Mouse (Mus musculus): Measurements from ENCODE around the gene Dazap1. TPM values are rescaled to one million over a fixed set of nuclear protein-coding genes. Genes with fewer than 3 reads are reported as not detected.

Gene Dazap1
- total and polyA plus RNA-seq, 2 experiments from 2014 or later, result 34.5 to 109 TPM

DNA sequence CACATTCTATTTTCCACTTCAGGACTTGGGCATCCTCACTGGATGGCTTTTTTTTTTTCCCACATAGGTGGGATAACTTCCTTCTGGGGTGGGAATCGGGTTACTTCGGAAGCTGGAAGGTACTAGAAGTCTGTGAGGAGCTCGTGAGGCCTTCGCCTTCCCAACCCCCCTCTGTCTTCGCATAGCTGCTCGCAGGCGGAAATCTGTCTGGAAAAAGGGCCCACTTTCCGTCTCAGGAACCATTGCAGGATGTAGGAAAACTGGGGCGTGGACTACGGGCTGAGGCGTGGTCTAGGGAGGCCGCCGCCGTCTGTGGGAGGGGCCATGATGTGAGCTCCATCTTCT lies 35.2 kb upstream of the Dazap1 start:
- H3K27ac ChIP-seq (ENCODE audit: low read depth, low read length), result peak overlapping the region; percentile 92
- no peaks in the 10 kb centered on the region for H3K27me3 ChIP-seq (ENCODE audit: insufficient read depth, low read length)
- H3K4me3 ChIP-seq (ENCODE audit: low read depth, low read length), result peak overlapping the region; percentile 61
- peak overlapping the region; percentile 90 for H3K4me2 ChIP-seq (ENCODE audit: low read depth, low read length, poor library complexity, severe bottlenecking)
- under 1% methylated on average over 14 of the region's 14 CpGs for WGBS
- H3K36me3 ChIP-seq (ENCODE audit: insufficient read depth, low read length), result peaks cover 7% of the 10 kb centered on the region
- DNase-seq (ENCODE audit: low spot score), result no peak
- H3K9ac ChIP-seq (replicated peaks; ENCODE audit: low read length, poor library complexity, severe bottlenecking), result 0 out of 2 replicates have a peak overlapping the region, but pooled peaks have one; percentile 79
- H3K4me1 ChIP-seq (ENCODE audit: insufficient read depth, low read length), result peaks cover 15% of the 10 kb centered on the region
- H3K9me3 ChIP-seq (ENCODE audit: low read length), result no peaks in the 10 kb centered on the region
- no peak for TF ChIP-seq CTCF (IDR thresholded peaks at IDR 0.05)
- ATAC-seq (ENCODE audit: low FRiP score), result no peak

DNA sequence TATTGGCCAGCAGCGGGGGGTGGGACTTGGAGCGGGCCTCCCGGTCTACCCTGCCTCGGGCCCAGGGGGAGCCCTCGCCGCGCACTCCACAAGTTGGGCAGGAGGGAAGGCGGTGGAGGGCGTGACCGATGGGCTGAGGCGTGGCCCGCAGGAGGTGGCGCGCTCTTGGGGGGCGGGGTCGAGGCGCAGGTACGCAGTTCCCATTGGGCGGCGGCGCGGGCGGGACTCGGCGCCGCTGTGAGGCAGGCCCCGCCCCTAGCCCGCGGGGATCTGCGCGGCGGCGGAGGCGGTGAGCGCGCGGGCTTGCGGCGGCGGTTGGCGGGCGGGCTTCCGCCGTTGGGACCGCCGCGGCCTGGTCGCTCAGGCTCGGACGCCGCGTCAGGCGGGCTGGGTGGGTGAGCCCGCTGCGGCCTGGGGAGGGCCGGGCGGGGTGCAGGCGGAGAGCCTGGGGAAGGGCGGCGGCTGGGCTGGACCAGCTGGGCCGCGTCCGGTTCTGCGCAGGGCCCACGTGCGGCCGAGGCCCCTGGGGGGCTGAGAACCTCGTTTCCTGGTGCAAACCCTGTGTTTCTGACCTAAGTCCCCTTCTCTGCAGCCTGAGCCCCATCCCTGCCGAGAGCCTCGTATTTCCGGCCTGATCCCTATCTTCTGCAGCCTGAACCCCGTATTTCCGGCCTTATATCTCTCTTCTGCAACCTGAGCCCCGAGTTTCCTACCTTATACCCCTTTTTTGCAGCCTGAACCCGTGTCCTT lies 34.7 kb upstream of the Dazap1 start, which contains the start of gene Mum1:
TSS of gene Mum1 (plus strand) at position 19 of the 750 bp plus-strand sequence.
- Histone ChIP-seq H3K36me3 (ENCODE audit: insufficient read depth, low read length) (peaks cover 7% of the 10 kb centered on the region), H3K9me3 (ENCODE audit: low read length) (no peaks in the 10 kb centered on the region), H3K4me2 (ENCODE audit: low read depth, low read length, poor library complexity, severe bottlenecking) (peak within 1 kb of the TSS; percentile 90), H3K9ac (replicated peaks; ENCODE audit: low read length, poor library complexity, severe bottlenecking) (peak within 1 kb of the TSS; percentile 79), H3K27ac (ENCODE audit: low read depth, low read length) (peak within 1 kb of the TSS; percentile 92), H3K4me1 (ENCODE audit: insufficient read depth, low read length) (peaks cover 15% of the 10 kb centered on the region), H3K4me3 (ENCODE audit: low read depth, low read length) (peak within 1 kb of the TSS; percentile 61), H3K27me3 (ENCODE audit: insufficient read depth, low read length) (no peaks in the 10 kb centered on the region)
- TF ChIP-seq CTCF (IDR thresholded peaks at IDR 0.05), result peak; percentile 75
- DNase-seq (ENCODE audit: low spot score), result peak; percentile 98
- WGBS, result 0% methylated on average over 51 of the region's 75 CpGs
- ATAC-seq (ENCODE audit: low FRiP score), result peak; percentile 95

DNA sequence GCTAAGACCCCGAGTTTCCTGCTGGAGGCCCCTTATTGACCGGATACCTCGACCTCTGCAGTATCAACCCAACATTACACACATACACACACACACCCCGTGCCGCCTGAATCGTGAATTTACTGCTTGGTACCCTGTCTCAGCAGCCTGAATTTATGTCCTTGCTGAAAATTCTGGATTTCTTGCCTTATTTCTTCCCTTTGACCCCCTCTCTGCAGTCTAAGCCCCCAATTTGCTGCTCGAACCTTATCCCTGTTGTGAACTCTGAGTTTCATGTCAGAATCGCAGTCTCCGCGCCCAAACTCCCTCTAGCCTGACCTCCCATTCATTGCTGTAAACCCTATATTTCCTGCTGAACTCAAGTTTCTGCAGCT lies 34.1 kb upstream of the Dazap1 start:
- Histone ChIP-seq H3K4me2 (ENCODE audit: low read depth, low read length, poor library complexity, severe bottlenecking) (peak overlapping the region; percentile 90), H3K36me3 (ENCODE audit: insufficient read depth, low read length) (peaks cover 8% of the 10 kb centered on the region), H3K4me3 (ENCODE audit: low read depth, low read length) (peak overlapping the region; percentile 61), H3K27ac (ENCODE audit: low read depth, low read length) (peak overlapping the region; percentile 92), H3K9me3 (ENCODE audit: low read length) (no peaks in the 10 kb centered on the region), H3K9ac (replicated peaks; ENCODE audit: low read length, poor library complexity, severe bottlenecking) (peak overlapping the region; percentile 79), H3K27me3 (ENCODE audit: insufficient read depth, low read length) (no peaks in the 10 kb centered on the region), H3K4me1 (ENCODE audit: insufficient read depth, low read length) (peaks cover 15% of the 10 kb centered on the region)
- DNase-seq (ENCODE audit: low spot score) (no peak), ATAC-seq (ENCODE audit: low FRiP score) (peak; percentile 8; the same call in 1 of the 2 replicates)
- WGBS, result 4% methylated on average over 10 of the region's 10 CpGs
- TF ChIP-seq CTCF (IDR thresholded peaks at IDR 0.05), result no peak

DNA sequence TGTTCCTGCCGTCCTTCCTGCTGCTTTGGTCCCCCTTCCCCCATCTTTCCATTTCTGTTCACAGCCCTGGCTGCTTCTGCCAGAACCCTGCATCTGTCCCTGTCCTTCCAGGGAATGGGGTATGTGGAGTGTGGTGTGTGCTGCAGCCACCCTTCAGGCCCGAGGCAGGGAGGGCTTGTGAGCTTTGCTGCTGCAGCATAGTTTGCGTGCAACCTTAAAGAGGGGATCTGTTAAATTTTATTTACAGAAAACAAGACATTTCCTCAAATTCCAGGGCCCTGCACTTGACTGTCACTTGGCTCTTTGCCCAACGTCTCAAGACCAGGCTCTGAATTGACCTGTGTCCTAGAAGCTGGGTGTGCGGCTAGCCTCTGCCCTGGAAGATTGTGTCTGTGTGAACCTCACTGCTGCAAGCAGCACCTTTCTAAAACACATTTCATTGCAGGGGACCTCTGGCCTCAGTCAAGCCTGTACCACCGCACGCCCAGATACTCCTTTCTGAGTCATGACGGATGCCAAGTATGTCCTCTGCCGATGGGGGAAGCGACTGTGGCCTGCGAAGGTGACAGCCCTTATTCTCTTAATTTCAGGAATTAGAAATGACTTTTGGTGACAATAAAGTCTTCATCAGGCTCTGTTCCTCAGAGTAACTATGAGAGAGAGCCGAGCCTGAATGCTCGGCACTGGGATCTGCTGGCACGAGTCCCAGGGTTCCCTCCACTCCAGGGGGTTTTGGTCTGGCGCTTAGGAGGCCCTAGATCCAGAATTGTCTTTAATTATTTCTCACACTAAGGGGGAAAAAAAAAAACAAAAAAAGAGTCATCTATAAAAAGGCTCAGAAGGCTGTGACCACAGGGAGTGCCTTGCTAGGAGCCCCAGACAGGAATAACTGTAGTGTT lies 33.2 kb upstream of the Dazap1 start:
- peaks cover 18% of the 10 kb centered on the region for H3K4me1 ChIP-seq (ENCODE audit: insufficient read depth, low read length)
- peak overlapping the region; percentile 79 for H3K9ac ChIP-seq (replicated peaks; ENCODE audit: low read length, poor library complexity, severe bottlenecking)
- H3K4me3 ChIP-seq (ENCODE audit: low read depth, low read length), result peak overlapping the region; percentile 61; the same call in 1 of the 2 replicates
- no peak for TF ChIP-seq CTCF (IDR thresholded peaks at IDR 0.05)
- no peaks in the 10 kb centered on the region for H3K27me3 ChIP-seq (ENCODE audit: insufficient read depth, low read length)
- 19% methylated on average over 15 of the region's 15 CpGs for WGBS
- no peak for DNase-seq (ENCODE audit: low spot score)
- H3K9me3 ChIP-seq (ENCODE audit: low read length), result no peaks in the 10 kb centered on the region
- peak overlapping the region; percentile 92 for H3K27ac ChIP-seq (ENCODE audit: low read depth, low read length)
- ATAC-seq (ENCODE audit: low FRiP score), result no peak
- H3K4me2 ChIP-seq (ENCODE audit: low read depth, low read length, poor library complexity, severe bottlenecking), result peak overlapping the region; percentile 90
- H3K36me3 ChIP-seq (ENCODE audit: insufficient read depth, low read length), result peaks cover 18% of the 10 kb centered on the region

DNA sequence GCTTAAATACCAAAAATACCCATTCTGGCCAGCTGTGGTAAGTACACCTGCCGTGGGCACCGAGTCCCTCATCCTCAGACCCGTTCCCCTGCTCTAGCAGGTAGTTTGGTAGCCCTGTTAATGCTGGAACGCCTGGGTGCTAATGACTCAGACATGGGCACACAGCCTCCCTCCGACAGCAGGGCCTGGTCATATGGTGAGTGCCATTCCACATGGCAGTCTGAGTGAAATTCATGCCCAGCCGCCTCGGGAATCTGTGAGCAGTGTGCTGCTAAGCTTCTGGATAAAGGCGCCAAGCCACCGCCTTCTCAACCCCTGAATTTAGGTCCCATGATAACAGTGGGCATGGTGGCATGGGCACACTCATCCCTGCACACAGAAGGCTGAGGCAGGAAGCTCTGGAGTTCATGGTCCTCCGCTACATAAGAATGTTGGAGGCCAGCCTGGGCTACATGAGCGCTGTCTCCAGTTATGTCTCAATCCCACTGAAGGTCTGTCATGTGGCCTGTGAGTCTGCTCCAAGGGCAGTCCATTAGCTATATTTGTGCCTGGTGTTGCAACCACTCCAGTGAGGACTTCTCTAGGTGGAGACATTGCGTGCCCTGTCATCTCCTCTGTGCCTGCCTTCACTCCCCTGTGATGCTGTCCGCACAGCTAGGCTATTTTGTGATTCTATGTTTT lies 25.0 kb upstream of the Dazap1 start:
- Histone ChIP-seq H3K4me2 (ENCODE audit: low read depth, low read length, poor library complexity, severe bottlenecking) (no peak overlapping the region), H3K27ac (ENCODE audit: low read depth, low read length) (no peak overlapping the region), H3K27me3 (ENCODE audit: insufficient read depth, low read length) (no peaks in the 10 kb centered on the region), H3K36me3 (ENCODE audit: insufficient read depth, low read length) (peaks cover 73% of the 10 kb centered on the region), H3K4me1 (ENCODE audit: insufficient read depth, low read length) (peaks cover 7% of the 10 kb centered on the region; the same call in 1 of the 2 replicates), H3K9ac (replicated peaks; ENCODE audit: low read length, poor library complexity, severe bottlenecking) (no peak overlapping the region), H3K4me3 (ENCODE audit: low read depth, low read length) (no peak overlapping the region), H3K9me3 (ENCODE audit: low read length) (no peaks in the 10 kb centered on the region)
- DNase-seq (ENCODE audit: low spot score), result no peak
- 82% methylated on average over 13 of the region's 13 CpGs for WGBS
- TF ChIP-seq CTCF (IDR thresholded peaks at IDR 0.05), result no peak
- no peak for ATAC-seq (ENCODE audit: low FRiP score)

All from midbrain, postnatal 0 days (tissue).